Mouse (Mus musculus) kidney, adult 8-10 months (tissue): ENCODE measurements around the gene Clp1.

Source experiments
- DNase-seq, 2 experiments: peaks; one replicate each; pipeline ENCODE4 v3.0.0; 2022

Gene Clp1

DNA sequence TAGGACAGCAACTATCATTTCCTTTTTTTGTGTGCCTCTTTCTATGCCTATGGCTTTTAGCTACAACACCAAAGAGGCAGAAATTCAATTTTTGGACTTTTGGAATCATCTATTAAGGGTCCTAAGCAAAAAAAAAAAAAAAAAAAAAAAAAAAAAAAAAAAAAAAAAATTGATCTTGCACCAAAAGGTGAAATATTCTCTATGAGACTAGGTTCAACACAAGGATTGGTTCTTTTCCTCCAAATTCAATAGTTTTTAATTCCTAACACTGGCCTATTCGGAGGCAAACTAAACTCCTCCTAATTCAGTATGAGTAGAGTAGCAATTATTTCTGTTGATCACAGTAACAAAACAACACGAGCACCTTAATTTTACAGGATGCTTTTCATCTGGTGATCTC is 15.3 kb downstream of the Clp1 start:
- no peak for DNase-seq

DNA sequence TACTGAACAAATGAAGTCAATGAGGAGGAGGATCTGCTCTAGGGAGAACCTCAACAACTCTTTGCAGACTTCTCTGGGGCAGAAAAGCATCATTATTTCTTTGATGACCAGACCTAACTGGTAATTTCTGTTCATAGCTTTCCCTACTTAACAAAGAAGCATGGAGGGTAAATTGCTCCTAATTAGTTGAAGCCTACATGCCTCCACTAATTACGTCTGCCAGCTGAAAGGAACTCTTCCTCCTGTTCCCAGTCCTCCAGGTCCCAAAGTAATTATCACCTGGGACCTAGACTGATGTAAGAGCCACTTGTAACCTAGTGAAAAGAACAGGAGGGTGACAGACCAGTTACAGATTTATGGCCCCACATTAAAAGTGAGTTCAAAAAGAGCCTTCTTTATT is 19.6 kb downstream of the Clp1 start:
- DNase-seq: no peak

DNA sequence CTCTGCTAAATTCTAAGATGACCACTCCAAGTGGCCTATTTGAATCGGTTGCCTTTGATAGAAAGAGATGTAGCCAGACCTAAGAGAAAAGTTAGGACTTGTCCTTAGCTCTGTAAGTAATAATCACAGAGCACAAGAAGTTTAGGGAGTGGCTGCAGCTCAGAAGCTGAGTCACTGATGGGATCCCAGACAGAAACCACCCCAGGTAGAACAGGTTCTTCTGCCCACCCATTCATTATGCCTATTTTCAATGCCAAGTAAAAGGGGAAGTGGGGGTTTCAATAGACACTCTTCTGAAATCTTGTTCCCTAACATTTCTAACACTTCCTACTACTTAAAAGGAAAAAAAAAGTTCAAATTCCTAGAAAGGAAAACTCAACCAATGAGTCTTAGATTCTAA is 21.9 kb downstream of the Clp1 start:
- no peak for DNase-seq

DNA sequence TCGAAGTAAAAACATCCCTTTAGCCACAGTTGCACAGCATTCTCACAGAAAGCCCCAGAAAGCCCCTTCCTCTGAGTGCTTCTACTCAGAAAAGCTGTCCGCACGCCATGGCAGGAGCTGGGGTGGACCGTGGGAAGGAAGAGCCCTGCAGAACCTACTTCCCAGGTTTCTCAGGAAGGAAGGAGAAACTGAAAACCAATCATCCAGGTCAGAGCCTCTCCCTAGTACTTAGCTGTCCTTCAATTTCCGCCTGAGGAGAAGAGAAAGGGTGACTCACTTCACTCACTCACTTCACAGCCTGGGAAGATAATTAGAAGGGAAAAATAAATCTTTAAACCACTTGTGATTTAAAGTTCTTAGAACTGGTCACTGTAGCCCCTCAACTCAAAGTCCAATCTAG is 22.8 kb downstream of the Clp1 start:
- DNase-seq: no peak

DNA sequence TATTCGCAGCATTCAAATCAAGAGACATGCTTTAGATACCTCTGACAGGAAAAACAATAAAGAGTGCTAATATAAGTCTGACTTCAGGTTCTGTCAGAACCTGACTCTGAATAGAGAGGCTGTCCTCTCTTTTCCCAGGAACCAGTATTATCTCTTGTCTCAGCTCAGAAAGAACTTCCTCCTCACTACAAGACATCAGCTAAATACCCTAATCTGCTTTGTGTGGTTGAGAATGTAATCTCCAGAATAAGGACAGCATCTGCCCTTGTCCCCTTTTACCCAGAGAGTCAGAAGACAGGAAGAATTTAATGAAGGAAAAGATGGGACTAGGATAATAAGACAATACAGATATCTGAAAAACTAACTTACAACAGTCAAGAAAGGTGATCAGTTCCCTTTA is 23.7 kb downstream of the Clp1 start:
- DNase-seq: no peak

DNA sequence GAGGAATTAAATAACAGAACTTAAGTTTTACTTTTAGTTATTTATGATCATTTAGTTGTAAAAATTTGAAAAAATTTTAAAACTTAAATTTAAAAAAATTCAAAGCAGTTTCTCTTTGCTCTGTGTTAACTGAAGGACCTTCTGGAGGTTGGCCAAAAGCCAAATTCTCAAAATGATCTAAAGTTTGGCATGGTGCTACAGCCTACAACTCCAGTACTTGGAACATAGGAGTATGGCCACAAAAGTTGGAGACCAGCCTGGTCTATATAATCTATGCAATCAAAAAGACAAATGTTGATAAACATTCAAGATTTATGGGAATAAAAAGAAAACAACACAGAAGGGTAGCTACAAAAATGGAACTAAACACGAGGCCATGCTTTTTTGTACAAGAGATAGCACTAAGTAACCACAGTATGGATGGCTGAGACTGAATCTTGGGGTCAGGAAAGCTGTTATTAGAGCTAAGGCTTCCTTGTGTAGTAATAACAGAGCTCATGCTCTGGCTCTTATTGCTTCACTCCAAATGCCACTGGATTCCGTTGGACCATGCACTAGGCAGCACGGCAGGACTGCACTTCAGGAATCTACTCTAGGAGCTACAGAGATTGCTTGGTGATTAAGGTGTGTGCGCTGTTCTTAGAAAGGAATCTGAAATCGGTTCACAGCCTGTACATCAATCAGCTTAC is 32.0 kb downstream of the Clp1 start:
- DNase-seq: no peak

DNA sequence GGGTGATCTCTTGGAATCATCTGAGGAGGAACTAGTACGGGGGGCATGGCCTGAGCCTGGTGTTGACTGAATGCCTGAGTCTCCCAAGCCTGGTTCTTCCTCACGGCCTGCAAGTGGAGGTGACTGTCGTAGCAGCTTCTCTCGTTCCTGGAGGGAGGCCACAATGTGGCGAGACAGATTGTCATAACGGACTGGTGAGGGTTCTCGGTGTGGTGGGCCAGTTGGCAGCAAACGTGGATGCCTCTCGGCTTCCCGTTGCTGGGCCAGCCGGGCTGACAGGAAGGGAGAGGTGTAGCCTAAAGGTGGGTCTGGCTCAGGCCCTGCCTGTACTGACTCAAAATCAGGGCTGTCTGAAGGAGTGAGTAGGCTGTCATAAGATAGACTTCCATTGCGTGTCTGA is 37.1 kb downstream of the Clp1 start:
- no peak for DNase-seq

DNA sequence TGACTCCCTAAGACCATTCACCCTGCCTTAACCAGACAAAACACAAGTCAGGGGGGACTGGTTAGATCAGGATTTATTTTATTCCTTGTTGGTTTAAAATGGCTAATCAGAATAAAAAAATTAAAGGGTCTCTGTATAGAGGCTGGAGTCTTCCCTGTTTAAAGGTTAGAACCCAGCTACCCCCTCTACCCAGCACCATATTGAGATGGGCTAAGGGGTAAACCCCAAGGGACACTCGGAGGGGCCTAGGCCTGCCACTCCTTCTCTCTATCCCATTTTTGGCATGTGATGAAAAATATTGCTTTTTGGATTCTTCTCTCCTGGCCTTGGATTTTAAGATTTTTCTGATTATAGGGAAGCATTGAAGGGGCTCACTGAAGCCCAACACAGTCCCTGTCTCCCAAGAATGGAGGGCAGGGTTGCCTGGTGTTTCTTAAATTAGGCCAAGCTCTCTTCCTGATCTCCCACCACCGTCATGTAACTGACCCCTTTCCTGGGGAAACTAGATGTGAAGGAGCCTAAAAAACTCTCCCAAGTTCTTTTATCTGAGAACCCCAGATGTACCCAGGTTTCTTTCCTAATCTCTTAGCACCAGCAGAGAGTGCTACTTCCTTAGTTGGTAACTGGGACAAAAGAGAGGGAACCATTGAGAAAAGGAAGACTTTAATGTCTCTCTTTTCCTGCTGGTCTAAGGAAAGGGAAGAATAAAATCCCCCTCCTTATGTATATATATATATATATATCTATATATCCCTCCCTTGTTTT is 38.9 kb downstream of the Clp1 start:
- no peak for DNase-seq

DNA sequence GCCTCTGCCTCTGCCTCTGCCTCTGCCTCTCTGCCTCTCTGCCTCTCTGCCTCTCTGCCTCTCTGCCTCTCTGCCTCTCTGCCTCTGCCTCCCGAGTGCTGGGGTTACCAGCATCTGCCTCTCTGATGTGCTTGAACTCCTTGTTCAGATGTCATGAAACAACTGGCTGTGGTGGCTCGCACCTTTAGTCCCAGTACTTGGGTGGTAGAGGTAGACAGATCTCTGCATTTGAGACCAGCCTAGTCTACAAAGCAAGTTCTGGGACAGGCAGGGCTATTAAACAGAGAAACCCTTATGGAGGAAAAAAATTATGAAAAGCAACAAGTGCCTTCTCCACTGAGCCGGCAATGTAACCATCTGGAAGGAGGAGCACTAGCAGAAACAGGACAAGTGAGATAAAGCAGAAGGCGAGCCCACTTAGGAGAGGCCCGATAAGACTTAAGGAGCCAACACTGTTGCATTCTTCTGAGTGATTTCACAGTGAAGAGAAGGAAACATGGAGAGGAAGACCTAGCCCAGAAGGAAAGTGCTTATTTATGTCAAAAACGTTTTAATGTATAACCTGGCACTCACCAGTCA is 44.5 kb downstream of the Clp1 start:
- no peak for DNase-seq

DNA sequence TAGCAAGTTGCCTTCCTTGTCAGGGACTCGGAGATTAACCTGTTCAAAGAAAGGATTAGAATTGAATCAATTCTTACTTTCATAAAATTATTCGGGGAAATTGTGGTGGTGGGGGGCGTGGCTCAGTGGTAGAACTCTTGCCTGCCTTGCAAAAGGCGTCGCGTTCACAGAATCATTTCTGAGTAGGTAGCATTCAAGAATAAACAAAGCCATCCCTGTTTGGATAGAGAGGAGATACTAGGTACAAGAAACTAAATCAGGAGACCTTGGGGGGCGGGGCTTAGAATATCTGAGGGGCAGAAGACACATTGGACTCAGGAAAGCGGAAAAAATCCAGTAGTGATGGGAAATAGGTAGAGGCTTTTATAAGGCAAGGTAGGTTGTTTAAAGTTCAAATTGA is 48.1 kb downstream of the Clp1 start, which contains the start of gene Tmx2:
Tmx2 (minus strand) TSS at position 125 of the 400 bp plus-strand sequence.
- DNase-seq: no peak

DNA sequence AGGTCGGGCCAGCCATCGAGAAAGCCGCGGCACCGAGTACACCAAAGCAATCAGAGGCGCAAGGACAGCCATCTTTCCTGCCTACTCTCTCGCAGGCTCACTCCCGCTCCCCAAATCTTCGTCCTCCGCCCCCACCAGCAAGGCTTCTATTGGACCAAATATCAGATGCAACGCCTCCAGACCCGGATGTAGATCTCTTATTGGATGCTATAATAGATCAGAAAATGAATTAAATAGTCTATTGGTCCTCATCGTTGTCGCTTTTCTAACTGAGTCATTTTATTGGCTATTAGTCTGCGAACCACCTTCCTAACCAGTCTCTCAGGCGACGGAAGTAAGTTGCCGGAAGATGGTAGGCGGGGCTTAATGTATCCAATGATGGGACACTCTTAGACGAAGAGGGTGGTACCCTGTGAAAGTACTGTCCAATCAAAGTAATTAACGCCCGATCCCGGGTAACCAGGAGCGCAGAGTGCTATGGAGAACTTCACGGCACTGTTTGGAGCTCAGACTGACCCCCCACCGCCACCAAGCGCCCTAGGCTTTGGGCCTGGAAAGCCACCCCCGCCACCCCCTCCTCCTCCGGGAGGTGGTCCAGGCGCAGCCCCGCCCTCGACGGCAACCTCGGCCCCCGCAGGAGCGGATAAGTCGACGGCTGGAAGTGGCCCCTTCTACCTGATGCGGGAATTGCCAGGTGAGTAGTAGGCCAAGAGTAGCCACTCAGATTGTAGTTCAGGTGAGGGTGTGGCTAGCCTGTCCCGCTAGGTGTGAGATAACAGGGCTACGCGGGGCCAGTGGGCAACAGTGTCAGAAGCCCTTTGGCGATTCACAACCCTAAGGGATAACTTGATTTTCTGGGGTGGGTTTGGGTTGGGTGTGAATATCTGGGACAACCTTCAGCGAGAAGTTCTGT is 48.9 kb downstream of the Clp1 start, which contains the start of the genes Gm28635 and Med19:
Gm28635 (minus strand) TSS at position 74 of the 913 bp plus-strand sequence.
Med19 (plus strand) TSS at position 435 of the 913 bp plus-strand sequence.
- peak; percentile 97 to 99 for DNase-seq

DNA sequence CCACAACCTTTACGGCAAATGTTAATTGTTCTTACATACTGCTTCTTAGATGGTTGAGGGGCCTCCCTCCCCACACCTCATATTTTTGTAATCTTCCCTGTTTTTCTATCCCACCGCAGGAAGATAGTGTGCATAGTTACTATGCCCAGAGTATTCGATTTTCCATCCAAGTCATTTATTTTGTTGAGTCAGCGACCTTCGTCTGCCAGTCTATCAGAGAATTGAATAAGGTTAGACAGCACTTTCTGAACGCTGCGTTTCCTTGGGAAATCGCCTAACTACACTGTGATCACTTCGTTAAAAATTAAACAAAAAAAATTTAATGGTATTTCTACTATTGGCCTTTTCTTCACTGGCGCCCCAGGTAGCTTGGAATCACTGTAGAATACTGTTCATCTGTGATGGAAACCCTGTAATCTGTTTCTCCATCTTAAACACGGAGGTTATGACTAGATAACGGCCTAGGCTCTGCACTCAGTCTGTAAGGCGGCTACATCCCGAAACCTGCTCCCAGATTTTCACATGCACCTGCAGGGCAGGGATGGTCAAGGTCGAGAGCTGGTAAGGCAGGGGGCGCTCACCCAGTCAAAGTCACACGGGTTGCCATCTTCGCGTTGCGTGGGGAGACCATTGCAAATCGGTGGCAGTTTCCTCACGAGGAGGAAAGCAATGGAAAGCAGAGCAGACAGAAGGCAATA is 49.7 kb downstream of the Clp1 start:
- DNase-seq: no peak
